Mouse (Mus musculus): ENCODE data around the gene Immp2l.

Immp2l gene

DNA sequence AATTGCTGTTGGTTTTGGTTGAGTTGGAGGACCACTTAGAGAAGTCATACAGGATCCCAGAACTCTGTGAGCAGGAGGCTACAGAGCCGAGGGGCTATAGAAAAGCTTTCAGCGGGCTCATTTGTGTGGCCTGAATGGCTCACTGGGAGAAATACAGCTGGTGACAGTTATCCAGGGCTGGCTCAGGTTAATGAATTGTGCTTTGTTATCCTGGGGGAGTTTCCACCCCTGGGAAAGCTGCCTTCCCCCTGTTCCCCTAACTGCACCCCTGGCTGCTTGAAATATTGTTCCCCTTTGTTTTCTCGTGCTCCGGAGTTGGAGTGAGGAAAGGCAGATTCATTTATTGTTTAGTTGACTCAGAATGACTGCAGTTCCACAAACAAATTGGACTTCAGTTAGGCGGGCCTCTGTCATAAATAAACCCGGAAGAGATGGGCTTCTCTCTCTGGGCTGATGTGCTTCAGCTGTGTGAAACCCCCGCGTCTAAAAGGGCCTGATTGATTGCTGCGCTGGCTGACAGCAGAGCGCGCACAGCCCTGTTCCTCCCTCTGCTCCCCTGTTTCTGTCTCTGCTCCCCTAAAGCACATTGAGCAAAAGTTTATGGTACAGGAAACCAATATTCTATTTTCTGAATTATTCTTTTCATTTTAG is 291.0 kb downstream of the Immp2l start:
- no peak for DNase-seq (ENCODE audit: low read depth, low spot score)

DNA sequence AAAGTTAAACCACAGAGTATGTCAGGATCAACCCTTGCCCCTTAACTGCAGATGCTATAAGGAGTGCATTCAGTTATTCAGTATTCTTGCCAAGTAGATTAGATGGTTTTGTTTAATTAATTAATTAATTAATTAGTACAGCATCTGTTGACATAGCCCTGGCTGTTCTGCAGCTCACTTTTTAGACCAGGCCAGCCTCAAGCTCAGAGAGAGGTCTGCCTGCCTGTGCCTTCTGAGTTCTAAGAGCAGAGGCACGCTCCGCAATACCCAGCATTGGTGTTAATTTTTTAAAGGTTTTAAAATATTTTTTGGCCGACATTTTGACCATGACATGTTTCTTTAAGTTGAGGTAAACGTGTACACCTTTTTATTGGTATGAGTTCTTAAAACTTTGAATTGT is 292.0 kb downstream of the Immp2l start:
- DNase-seq (ENCODE audit: low read depth, low spot score) = no peak

DNA sequence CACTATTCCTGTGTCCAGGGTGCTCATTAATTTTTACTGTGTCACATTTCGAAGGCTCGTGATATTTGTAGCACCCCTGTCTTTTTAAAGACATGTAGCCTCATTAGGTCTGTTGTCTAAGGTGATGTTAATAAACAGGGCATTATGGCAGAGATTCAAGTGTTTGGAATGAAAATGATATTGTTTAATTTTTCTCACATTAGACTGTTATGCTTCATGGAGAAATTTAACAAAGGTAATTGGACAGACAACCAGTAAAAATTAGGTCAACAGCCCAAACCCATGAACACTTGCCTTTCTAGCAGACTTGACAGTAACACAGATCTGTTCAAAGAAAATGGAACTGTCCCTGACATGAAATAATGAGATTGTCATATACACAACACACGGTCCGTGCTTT is 292.5 kb downstream of the Immp2l start:
- no peak for DNase-seq (ENCODE audit: low read depth, low spot score)

DNA sequence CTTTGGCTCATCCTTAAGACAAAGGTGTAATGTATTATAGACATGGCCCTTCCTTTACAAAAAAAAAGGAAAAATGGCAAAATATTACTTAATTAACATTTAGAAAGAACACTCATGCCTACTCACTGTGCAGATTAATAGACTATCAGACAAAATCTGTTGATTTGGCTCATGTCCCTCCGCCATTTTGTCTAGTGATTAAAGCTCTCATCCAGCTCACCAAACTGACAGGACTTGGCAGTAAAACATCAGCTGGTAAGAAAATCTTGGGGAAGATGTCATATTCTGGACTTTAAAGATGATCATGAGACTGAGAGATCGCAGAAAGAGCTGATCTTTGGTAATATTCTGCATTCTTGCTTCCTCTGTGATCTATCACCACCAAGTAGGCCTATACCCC is 293.5 kb downstream of the Immp2l start:
- DNase-seq (ENCODE audit: low read depth, low spot score) = no peak

DNA sequence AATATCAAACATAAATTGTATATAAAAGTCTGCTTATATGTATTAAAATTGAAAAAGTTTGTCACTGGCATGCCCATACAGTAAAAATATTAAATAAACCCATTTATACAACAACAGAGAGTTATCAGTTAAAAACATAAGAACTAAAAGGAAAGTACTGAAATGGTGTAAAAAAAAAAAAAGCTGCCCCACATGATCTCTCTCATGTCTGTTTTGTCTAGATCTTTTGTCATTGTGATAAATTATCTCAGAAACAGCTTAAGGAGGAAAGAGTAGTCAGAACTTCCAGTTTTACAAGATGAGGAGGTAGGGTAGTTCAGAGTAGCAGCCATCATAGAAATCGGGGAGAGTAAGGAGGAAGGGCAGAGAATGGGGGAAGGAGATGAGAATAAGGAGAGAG is 298.1 kb downstream of the Immp2l start:
- no peak for DNase-seq (ENCODE audit: low read depth, low spot score)

DNA sequence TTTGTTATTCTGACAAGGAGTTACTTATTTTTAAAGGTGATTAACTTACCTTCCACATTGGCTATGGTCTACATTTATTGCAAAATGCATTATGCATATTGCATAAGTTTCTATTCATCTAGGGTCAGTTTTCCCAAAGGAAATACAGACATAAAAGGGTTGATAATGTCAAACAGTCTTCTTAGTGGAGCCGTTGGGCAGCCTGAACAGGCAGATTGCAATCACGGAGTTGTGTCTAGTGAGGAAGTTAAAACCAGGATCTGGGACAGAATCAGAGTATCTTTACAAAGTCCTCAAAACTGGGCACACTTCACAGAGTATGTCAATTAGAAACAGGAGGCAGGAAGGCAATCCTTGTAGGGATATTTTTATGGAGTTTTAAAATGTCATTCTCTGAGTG is 300.5 kb downstream of the Immp2l start:
- DNase-seq (ENCODE audit: low read depth, low spot score) = no peak

DNA sequence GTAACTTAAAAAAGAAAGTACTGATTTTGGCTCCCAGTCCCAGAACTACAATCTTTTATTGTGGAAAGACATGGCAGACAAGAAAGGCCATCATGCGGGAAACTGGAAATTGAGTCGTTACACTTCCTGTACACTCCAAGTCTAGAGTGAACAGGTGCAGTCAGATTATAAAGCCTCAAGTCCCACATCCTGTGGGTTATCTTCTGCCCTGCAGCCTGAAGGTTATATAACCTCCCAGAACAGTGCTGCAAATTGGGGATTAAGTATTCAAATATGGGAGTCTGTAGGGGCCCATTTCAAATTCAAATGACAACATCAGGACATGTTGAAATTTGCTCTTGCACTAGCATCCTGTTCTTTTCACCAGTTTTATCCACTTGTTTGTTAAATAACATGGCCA is 301.9 kb downstream of the Immp2l start:
- DNase-seq (ENCODE audit: low read depth, low spot score) = no peak

DNA sequence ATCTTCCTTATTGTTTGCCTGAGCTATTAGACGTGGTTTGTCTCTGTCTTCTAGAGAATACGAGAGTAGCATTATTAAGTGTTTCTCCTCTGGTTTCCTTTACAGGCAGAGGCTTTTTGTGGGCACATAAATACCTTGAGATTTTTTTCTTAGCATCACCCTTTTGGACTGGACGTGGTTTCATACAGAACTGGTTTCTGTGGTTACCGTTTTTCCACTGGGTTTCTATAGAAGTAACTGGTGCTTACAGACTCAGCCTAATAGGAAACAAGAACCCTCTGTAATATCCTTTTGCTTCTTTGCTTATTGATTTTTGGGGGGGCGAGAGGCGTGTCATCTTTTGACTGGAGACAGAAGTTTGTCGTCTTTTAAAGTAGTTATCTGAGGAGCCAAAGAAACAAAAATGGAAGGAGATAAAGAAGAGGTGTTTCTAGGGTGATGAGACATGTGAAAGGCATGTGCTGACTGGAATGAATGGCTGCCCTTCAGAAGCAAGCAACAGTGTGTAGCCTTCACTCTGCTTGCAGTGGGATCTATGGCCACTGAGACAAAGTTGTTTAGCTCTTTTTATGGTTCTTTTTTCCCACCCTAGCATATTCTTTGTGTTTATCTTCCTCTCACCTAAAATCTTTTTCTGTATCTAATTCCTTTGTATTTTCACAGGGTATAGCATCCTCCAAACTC is 307.2 kb downstream of the Immp2l start:
- no peak for DNase-seq (ENCODE audit: low read depth, low spot score)

DNA sequence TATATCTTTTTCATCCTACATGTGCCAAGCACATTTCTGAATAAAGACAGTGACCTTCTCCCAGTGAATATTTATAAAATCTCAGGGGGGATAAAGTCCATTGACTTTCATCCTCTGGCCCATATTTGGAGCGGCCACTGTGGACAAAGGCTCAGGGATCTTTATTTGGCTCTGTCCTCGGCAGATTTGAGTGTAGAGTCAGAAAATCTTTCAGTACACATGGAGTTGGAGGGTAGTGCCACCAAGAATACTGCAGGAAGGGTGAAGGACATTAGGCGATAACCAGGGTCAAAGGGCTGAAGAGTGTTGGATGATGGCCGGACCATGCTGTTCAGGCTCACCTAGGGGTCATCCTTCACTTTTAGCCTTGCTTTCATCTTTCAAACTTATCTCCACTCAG is 321.7 kb downstream of the Immp2l start:
- no peak for DNase-seq (ENCODE audit: low read depth, low spot score)

DNA sequence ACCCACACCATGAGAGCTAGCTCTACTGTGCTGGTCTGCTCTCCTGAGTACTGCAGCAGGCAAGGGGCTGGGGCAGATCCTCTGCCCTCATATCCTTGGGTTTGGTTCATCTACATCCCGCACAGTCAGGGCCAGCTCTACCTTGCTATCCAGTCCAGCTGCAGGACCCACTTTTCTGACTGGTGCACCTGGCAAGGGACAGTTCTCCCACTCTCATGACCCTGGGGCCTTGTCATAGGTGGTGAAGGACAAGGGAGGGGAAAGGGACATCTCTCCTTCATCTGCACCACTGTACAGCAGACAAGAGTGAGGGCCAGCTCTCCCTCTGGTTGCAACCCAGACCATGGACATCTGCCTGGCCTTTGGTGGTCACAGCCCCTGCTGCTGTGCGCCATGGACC is 323.6 kb downstream of the Immp2l start:
- no peak for DNase-seq (ENCODE audit: low read depth, low spot score)

DNA sequence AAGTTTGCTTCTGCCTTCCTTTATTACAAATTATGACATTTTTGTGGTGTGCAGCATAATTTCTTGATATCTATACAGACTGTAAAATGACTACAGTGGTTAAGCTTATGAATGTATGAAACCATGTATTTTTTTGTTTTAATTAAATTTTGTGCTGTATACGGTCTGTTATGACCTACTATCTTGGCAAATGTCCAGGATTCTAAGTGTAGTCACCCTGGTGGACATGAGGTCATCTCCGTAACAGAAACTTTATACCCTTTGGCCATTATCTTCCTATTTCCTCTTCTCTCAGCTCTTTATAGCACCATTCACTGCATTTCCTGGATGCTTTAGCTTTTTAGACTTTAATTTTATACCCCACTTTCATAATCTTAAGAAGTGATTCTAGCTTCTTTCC is 325.5 kb downstream of the Immp2l start:
- no peak for DNase-seq (ENCODE audit: low read depth, low spot score)

DNA sequence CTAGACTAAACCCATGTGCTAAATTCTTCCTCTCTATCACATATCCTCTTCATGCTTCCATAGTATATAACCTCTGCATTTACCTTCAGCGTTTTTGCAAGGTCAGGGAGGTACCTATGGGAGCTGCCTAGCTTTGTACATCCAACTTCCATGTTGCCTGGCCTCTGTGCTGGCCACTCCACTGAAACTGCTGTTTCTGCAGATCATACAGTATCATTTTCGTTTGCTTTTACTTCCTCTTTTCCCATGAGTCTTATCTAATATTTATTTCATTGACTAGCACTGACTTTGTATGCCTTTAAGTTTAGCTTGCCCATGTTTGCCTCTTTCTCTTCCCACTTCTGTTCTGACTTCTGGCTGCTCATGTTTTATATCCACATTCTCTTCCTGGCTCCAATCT is 325.9 kb downstream of the Immp2l start:
- DNase-seq (ENCODE audit: low read depth, low spot score) = peak; percentile 41

DNA sequence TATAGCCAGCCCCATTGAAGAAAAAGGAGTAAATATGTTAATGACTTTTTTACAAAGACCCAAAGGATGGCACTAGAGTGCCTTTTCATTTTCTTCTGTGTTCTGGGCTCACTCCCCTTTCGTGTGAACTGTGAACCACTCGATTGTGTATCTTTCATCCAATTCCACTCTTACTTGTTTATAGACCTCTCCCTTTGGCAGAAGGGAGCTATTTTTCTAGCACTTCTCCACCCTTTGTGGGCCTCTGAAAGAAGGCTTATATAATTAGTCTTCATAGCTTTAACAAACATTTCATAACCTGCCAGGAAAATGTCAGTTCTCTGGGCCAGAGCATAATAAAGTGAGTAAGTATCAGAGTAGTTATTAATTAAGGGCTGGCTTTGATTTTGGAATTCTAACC is 327.4 kb downstream of the Immp2l start:
- no peak for DNase-seq (ENCODE audit: low read depth, low spot score)

DNA sequence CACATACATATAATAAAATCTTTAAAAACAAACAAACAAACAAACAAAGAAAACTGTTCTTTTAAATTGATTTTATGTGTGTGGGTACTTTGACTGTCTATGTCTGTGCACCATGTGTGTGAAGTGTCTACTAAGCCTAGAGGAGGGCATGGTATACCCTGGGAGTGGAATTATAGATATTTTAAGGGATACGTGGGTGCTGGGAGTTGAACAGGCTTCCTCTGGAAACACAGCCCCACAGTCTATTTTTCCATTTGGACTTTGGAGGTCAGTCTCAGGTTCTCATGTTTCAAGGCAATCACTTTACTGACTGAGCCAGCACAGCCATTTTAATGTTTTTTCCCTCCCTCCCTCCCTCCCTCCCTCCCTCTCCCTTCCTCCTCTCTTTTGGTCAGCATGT is 331.0 kb downstream of the Immp2l start:
- DNase-seq (ENCODE audit: low read depth, low spot score) = no peak

DNA sequence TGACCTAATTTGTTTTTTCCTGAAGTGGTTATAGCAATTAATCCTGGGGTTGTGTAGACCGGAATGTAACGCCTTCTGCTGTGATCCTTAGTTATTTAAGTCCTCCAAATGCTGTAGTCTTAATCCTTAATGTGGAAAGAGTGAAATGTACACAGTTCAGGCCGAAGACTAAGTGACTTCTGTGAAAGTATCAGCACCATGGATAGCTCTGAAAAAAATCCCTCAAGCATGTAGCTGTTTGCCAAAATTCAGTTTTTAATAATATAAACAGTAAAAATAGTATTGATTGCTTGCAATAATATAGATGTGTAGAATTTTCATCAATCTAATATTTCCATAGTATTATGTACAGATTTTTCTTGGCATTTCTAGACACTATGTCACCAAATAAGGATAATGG is 332.1 kb downstream of the Immp2l start:
- no peak for DNase-seq (ENCODE audit: low read depth, low spot score)

DNA sequence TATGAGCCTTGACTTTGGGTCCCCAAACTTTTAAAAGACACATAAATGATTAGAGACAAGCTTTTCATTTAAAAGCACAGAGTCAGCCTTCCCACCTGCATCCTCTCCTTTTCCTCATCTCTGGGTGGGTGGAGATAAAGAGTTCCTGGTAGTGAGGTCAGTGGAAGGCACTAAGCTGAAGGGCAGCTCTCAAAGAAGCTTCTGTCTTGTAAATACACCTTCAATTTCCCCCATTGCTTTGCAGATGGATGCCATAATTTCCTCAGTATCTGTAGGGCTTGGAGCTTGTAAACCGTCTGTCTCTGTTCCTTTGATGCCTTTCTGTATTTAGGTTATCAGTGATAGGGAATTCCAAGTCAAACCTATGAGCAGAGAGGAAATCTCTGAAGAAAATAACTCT is 362.8 kb downstream of the Immp2l start:
- no peak for DNase-seq (ENCODE audit: low read depth, low spot score)

DNA sequence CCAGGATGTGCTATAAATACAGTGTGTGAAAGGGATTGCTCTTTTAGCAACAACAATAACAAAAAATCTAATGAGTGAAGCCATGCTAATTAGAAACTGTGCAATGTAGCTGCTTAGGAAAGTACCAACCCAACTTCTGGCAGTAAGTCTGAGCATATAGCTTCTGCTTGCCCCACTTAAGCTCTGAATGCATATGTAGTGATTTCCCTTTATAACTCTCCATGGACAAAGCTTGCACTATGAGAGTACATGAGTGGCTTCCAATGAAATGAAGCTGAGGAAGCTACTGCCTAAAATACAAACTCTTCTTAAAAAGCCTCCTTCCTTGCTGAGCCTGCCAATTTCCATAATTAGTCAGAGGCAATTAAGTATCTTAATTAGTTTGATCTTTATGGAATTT is 370.3 kb downstream of the Immp2l start:
- DNase-seq (ENCODE audit: low read depth, low spot score) = no peak

DNA sequence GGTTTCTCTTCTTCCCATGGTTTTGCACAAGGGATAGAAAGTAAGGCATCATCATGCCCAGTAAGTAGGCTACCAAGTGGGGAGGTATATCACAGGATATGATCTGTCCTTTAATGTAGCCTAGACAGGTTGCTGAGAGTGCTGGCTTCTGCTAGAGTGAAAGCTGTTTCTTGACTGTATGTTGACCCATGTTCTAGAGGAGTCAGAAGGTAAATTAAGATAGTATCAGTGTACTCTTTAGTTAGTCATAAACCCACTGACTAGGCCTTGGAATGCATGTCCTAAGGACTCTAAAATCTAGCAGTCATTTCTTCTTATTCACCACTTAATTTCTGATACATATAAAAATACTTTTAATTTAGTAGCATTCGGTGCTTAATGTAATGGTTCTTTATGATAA is 377.2 kb downstream of the Immp2l start:
- DNase-seq (ENCODE audit: low read depth, low spot score) = no peak

DNA sequence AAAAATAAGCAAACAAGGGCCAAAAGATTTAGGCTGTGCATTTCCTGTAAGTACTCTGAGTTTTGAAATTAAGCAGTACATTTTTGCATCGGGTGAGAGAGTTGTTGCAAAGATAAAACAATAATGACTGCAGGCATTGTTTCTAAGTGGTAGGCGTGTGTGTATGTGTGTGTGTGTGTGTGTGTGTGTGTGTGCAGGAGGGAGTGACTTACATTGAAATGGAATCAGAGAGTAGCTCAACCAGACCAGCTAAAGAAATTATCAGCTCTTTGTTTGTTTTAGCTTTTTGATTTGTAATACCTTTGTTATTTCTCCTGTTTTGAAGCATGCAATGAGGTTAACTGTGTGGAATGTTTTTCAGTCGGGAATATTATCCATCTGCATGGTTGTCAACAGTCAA is 378.0 kb downstream of the Immp2l start:
- no peak for DNase-seq (ENCODE audit: low read depth, low spot score)

DNA sequence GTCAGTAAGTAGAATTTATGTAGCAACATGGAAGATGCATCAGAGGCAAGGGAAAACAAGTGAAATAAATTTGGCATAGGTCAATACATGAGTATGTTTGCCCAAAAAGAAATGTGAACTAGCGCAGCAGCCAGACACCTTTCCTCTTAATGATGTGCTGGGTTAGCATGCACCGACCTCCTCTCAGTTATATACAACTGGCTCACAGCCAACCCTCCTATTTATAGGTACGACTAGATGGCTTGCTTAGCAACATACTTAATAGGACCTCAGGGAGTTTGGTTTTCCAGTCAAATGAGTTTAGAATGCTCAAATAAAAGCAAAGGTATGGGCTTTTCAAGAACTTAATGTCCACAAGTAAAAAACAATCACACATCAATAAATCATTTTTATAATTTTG is 385.5 kb downstream of the Immp2l start:
- DNase-seq (ENCODE audit: low read depth, low spot score) = no peak

DNA sequence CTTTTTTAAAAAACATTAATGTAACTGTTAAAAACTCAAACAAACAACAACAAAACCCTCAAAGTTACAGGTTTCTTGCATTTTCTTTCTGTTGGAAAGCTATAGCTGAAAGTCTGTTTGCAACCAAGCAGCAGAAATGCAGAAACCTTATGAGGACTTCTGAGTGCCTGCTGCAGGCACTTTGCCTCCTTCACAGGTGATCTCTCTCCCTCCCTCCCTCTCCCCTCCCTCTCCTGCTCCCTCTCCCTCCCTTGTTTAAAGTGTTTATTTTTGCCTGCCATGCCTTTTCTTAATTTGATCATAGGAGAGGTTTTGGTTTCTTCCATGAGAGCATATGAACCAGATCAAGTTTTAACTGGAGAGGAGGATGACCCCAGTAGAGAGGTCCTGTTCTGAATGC is 392.7 kb downstream of the Immp2l start:
- DNase-seq (ENCODE audit: low read depth, low spot score) = no peak

DNA sequence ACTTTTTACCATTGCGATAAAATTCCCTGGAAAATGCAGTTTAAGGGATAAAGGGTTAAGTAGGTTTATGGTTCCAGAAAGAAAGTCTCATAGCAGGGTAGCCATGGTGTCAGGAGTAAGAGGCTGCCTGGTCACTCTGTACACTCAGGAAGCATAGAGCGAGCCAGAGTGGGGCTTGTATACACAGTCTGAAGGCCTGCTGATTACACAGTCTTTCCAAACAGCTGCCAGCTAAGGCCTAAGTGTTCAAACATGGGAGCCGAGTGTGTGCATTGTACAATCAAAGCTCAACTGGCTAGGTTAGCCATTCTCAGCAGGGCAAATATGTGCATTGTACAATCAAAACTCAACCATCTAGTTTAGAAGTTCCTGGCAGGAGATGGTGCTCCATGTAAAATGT is 393.2 kb downstream of the Immp2l start:
- DNase-seq (ENCODE audit: low read depth, low spot score) = no peak

DNA sequence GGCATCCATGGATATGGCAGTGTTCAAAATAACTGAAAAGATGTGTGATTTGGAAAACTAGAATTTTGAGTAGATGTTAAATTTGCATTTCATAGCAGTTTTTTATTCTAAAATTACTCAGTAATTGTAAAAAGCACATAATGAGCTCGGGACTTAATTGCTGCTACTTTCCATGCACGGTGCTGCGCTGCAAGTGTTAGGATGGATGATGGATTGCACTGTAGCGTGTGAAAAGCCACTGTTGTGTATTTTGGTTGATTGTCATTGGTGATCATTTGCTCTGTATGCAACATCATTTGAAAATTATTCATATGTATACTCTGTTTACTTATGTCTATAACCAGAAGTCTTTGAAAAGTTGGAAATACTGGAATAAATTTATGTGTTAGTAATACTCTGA is 394.1 kb downstream of the Immp2l start:
- no peak for DNase-seq (ENCODE audit: low read depth, low spot score)

Data from A20 (cell line).